Mouse (Mus musculus): ENCODE data around the gene Svs3b. TPM values are rescaled to one million over a fixed set of nuclear protein-coding genes. Genes with fewer than 3 reads are reported as not detected.
"Not testable (repeated sequence)": the region's sequence is repeated elsewhere in the genome, so short reads cannot be mapped to it uniquely, and the experiment has no call there.

Gene Svs3b
- total RNA-seq (2015; ENCODE audit: low replicate concordance) (not detected in 2 replicates), total RNA-seq (2017; ENCODE audit: low replicate concordance) (not detected in 2 replicates)

- not testable (repeated sequence) for ATAC-seq (replicated peaks; ENCODE audit: low FRiP score, poor library complexity, severe bottlenecking)
These were observed at the start of gene Svs3b for GRCm38 (mm10) chr2:164256540-164256939. Gene Svs3b (minus strand): TSS chr2:164256640.

GRCm38 (mm10) chr2:164288968-164289367 lies 32.5 kb upstream of the Svs3b start, which contains the start of gene Svs3a:
Gene Svs3a (plus strand): TSS chr2:164289268.
- ATAC-seq (replicated peaks; ENCODE audit: low FRiP score, poor library complexity, severe bottlenecking), result not testable (repeated sequence)

GRCm38 (mm10) chr2:164278359-164278758 lies 21.9 kb upstream of the Svs3b start, which contains the start of gene Svs4:
Gene Svs4 (minus strand): TSS chr2:164278459.
- ATAC-seq (replicated peaks; ENCODE audit: low FRiP score, poor library complexity, severe bottlenecking), result no peak

- no peak for ATAC-seq (replicated peaks; ENCODE audit: low FRiP score, poor library complexity, severe bottlenecking)
These were observed 18.1 kb downstream of the Svs3b start, which contains the start of gene Svs2 for GRCm38 (mm10) chr2:164238366-164238765. Gene Svs2 (minus strand): TSS chr2:164238466.

GRCm38 (mm10) chr2:164232671-164233070 lies 23.8 kb downstream of the Svs3b start:
- ATAC-seq (replicated peaks; ENCODE audit: low FRiP score, poor library complexity, severe bottlenecking), result no peak

GRCm38 (mm10) chr2:164228361-164229070 lies 27.9 kb downstream of the Svs3b start:
- ATAC-seq (replicated peaks; ENCODE audit: low FRiP score, poor library complexity, severe bottlenecking), result no peak

- ATAC-seq (replicated peaks; ENCODE audit: low FRiP score, poor library complexity, severe bottlenecking), result no peak
These were observed 34.9 kb downstream of the Svs3b start, which contains the start of gene Wfdc15b for GRCm38 (mm10) chr2:164221522-164221921. Gene Wfdc15b (minus strand): TSS chr2:164221660.

GRCm38 (mm10) chr2:164219295-164219694 lies 37.1 kb downstream of the Svs3b start:
- ATAC-seq (replicated peaks; ENCODE audit: low FRiP score, poor library complexity, severe bottlenecking), result no peak

GRCm38 (mm10) chr2:164212711-164213110 lies 43.7 kb downstream of the Svs3b start:
- no peak for ATAC-seq (replicated peaks; ENCODE audit: low FRiP score, poor library complexity, severe bottlenecking)

GRCm38 (mm10) chr2:164210892-164211291 lies 45.5 kb downstream of the Svs3b start:
- no peak for ATAC-seq (replicated peaks; ENCODE audit: low FRiP score, poor library complexity, severe bottlenecking)

GRCm38 (mm10) chr2:164206676-164207075 lies 49.8 kb downstream of the Svs3b start:
- no peak for ATAC-seq (replicated peaks; ENCODE audit: low FRiP score, poor library complexity, severe bottlenecking)

GRCm38 (mm10) chr2:164206011-164206410 lies 50.4 kb downstream of the Svs3b start:
- not testable (repeated sequence) for ATAC-seq (replicated peaks; ENCODE audit: low FRiP score, poor library complexity, severe bottlenecking)

Other genes with a start within 250 kb of the Svs3b start
- 2.3 TPM in 1 of 2 replicates, not detected in the other for gene Pabpc1l, start 231.2 kb downstream of the Svs3b start, total RNA-seq (2015; ENCODE audit: low replicate concordance)
- not detected in 2 replicates for gene Pabpc1l, start 231.2 kb downstream of the Svs3b start, total RNA-seq (2017; ENCODE audit: low replicate concordance)
- gene Stk4, start 186.3 kb downstream of the Svs3b start, total RNA-seq (2015; ENCODE audit: low replicate concordance), result 47.9 and 74.0 TPM in 2 replicates
- gene Stk4, start 186.3 kb downstream of the Svs3b start, total RNA-seq (2017; ENCODE audit: low replicate concordance), result 52.4 and 55.6 TPM in 2 replicates
- 11.5 and 16.7 TPM in 2 replicates for gene Tomm34, start 185.5 kb downstream of the Svs3b start, total RNA-seq (2015; ENCODE audit: low replicate concordance)
- 9.8 and 17.5 TPM in 2 replicates for gene Tomm34, start 185.5 kb downstream of the Svs3b start, total RNA-seq (2017; ENCODE audit: low replicate concordance)
- not detected in 2 replicates for gene Kcns1, start 85.5 kb downstream of the Svs3b start, total RNA-seq (2015; ENCODE audit: low replicate concordance)
- gene Kcns1, start 85.5 kb downstream of the Svs3b start, total RNA-seq (2017; ENCODE audit: low replicate concordance), result not detected in 2 replicates
- gene Wfdc5, start 73.9 kb downstream of the Svs3b start, total RNA-seq (2015; ENCODE audit: low replicate concordance), result not detected in 2 replicates
- gene Wfdc5, start 73.9 kb downstream of the Svs3b start, total RNA-seq (2017; ENCODE audit: low replicate concordance), result not detected in 2 replicates
- not detected in 2 replicates for gene Wfdc12, start 66.0 kb downstream of the Svs3b start, total RNA-seq (2015; ENCODE audit: low replicate concordance)
- gene Wfdc12, start 66.0 kb downstream of the Svs3b start, total RNA-seq (2017; ENCODE audit: low replicate concordance), result not detected in 2 replicates
- not detected in 2 replicates for gene Wfdc15a, start 56.5 kb downstream of the Svs3b start, total RNA-seq (2015; ENCODE audit: low replicate concordance)
- gene Wfdc15a, start 56.5 kb downstream of the Svs3b start, total RNA-seq (2017; ENCODE audit: low replicate concordance), result not detected in 2 replicates
- gene Wfdc15b, start 35.0 kb downstream of the Svs3b start, total RNA-seq (2015; ENCODE audit: low replicate concordance), result not detected in 2 replicates
- not detected in 2 replicates for gene Wfdc15b, start 35.0 kb downstream of the Svs3b start, total RNA-seq (2017; ENCODE audit: low replicate concordance)
- not detected in 2 replicates for gene Svs2, start 18.2 kb downstream of the Svs3b start, total RNA-seq (2015; ENCODE audit: low replicate concordance)
- gene Svs2, start 18.2 kb downstream of the Svs3b start, total RNA-seq (2017; ENCODE audit: low replicate concordance), result not detected in 2 replicates
- gene Svs4, start 21.8 kb upstream of the Svs3b start, total RNA-seq (2015; ENCODE audit: low replicate concordance), result not detected in 2 replicates
- gene Svs4, start 21.8 kb upstream of the Svs3b start, total RNA-seq (2017; ENCODE audit: low replicate concordance), result not detected in 2 replicates
- gene Svs3a, start 32.6 kb upstream of the Svs3b start, total RNA-seq (2015; ENCODE audit: low replicate concordance), result not detected in 2 replicates
- gene Svs3a, start 32.6 kb upstream of the Svs3b start, total RNA-seq (2017; ENCODE audit: low replicate concordance), result not detected in 2 replicates
- not detected in 2 replicates for gene Svs6, start 60.1 kb upstream of the Svs3b start, total RNA-seq (2015; ENCODE audit: low replicate concordance)
- gene Svs6, start 60.1 kb upstream of the Svs3b start, total RNA-seq (2017; ENCODE audit: low replicate concordance), result not detected in 2 replicates
- not detected in 2 replicates for gene Svs5, start 76.1 kb upstream of the Svs3b start, total RNA-seq (2015; ENCODE audit: low replicate concordance)
- not detected in 2 replicates for gene Svs5, start 76.1 kb upstream of the Svs3b start, total RNA-seq (2017; ENCODE audit: low replicate concordance)
- gene Slpi, start 132.5 kb upstream of the Svs3b start, total RNA-seq (2015; ENCODE audit: low replicate concordance), result 78.0 and 99.7 TPM in 2 replicates
- 6.9 and 12.7 TPM in 2 replicates for gene Slpi, start 132.5 kb upstream of the Svs3b start, total RNA-seq (2017; ENCODE audit: low replicate concordance)
- gene Rbpjl, start 146.5 kb upstream of the Svs3b start, total RNA-seq (2015; ENCODE audit: low replicate concordance), result not detected in 2 replicates
- not detected in 2 replicates for gene Rbpjl, start 146.5 kb upstream of the Svs3b start, total RNA-seq (2017; ENCODE audit: low replicate concordance)
- gene Matn4, start 148.5 kb upstream of the Svs3b start, total RNA-seq (2015; ENCODE audit: low replicate concordance), result not detected in 2 replicates
- not detected in 2 replicates for gene Matn4, start 148.5 kb upstream of the Svs3b start, total RNA-seq (2017; ENCODE audit: low replicate concordance)
- gene Sdc4, start 187.2 kb upstream of the Svs3b start, total RNA-seq (2015; ENCODE audit: low replicate concordance), result 0.38 and 0.42 TPM in 2 replicates
- gene Sdc4, start 187.2 kb upstream of the Svs3b start, total RNA-seq (2017; ENCODE audit: low replicate concordance), result 0.09 and 0.98 TPM in 2 replicates
- gene Sys1, start 200.3 kb upstream of the Svs3b start, total RNA-seq (2015; ENCODE audit: low replicate concordance), result 7.1 and 9.8 TPM in 2 replicates
- gene Sys1, start 200.3 kb upstream of the Svs3b start, total RNA-seq (2017; ENCODE audit: low replicate concordance), result 3.7 and 17.0 TPM in 2 replicates
- not detected in 2 replicates for gene Gm20458, start 204.3 kb upstream of the Svs3b start, total RNA-seq (2015; ENCODE audit: low replicate concordance)
- not detected in 2 replicates for gene Gm20458, start 204.3 kb upstream of the Svs3b start, total RNA-seq (2017; ENCODE audit: low replicate concordance)
- gene Trp53tg5, start 217.1 kb upstream of the Svs3b start, total RNA-seq (2015; ENCODE audit: low replicate concordance), result not detected in 2 replicates
- not detected in 2 replicates for gene Trp53tg5, start 217.1 kb upstream of the Svs3b start, total RNA-seq (2017; ENCODE audit: low replicate concordance)
- gene Dbndd2, start 229.5 kb upstream of the Svs3b start, total RNA-seq (2015; ENCODE audit: low replicate concordance), result 2.1 TPM in 1 of 2 replicates, not detected in the other
- gene Dbndd2, start 229.5 kb upstream of the Svs3b start, total RNA-seq (2017; ENCODE audit: low replicate concordance), result 0.84 and 3.9 TPM in 2 replicates
- 13.6 and 17.1 TPM in 2 replicates for gene Pigt, start 240.9 kb upstream of the Svs3b start, total RNA-seq (2015; ENCODE audit: low replicate concordance)
- gene Pigt, start 240.9 kb upstream of the Svs3b start, total RNA-seq (2017; ENCODE audit: low replicate concordance), result 7.0 and 8.6 TPM in 2 replicates